Mouse (Mus musculus) liver, postnatal 0 days (tissue): ENCODE measurements around the gene Cfap300. TPM values are rescaled to one million over a fixed set of nuclear protein-coding genes. Genes with fewer than 3 reads are reported as not detected.
A peak's percentile ranks its signal among the peaks of the same experiment; 100 is the strongest.

ENCODE experiments used
- ATAC-seq: fragments of 200-750 bp; cut with Nextera tagmentation; 2 replicates; pipeline ENCODE4 v1.8.0; 2017; ENCODE audit warnings: mild to moderate bottlenecking, moderate library complexity
- DNase-seq: peaks from one replicate; pipeline ENCODE4 v3.0.0-alpha.2; 2016
- H3K27ac ChIP-seq: fragments of 300-500 bp; sonication (generic); 2 replicates; pipeline ENCODE4 v1.5.1; 2014; ENCODE audit warnings: antibody characterized with exemption, moderate library complexity, mild to moderate bottlenecking, low read depth
- H3K27me3 ChIP-seq: fragments of 300-500 bp; sonication (generic); 2 replicates; pipeline ENCODE4 v1.6.1; 2014; ENCODE audit warnings: low read length, control low read depth, mixed read lengths; ENCODE audit not compliant: insufficient read depth
- H3K36me3 ChIP-seq: fragments of 300-500 bp; sonication (generic); replicated peaks from 2 replicates; pipeline ENCODE4 v1.6.1; 2014; ENCODE audit warnings: mild to moderate bottlenecking, control low read depth, low read length, moderate library complexity, mixed read lengths; ENCODE audit not compliant: insufficient read depth
- H3K4me1 ChIP-seq: fragments of 300-500 bp; sonication (generic); 2 replicates; pipeline ENCODE4 v1.6.1; 2014; ENCODE audit warnings: antibody characterized with exemption, mild to moderate bottlenecking, control low read depth; ENCODE audit not compliant: insufficient read depth
- H3K4me2 ChIP-seq: fragments of 300-500 bp; sonication (generic); 2 replicates; pipeline ENCODE4 v1.6.1; 2014; ENCODE audit warnings: low read depth, mild to moderate bottlenecking, low read length, moderate library complexity, mixed read lengths
- H3K4me3 ChIP-seq: fragments of 300-500 bp; sonication (generic); 2 replicates; pipeline ENCODE4 v1.5.1; 2014; ENCODE audit warnings: low read depth, low read length
- H3K9ac ChIP-seq: fragments of 300-500 bp; sonication (generic); replicated peaks from 2 replicates; pipeline ENCODE4 v1.6.1; 2014; ENCODE audit warnings: mild to moderate bottlenecking, moderate library complexity
- H3K9me3 ChIP-seq: fragments of 300-500 bp; sonication (generic); 2 replicates; pipeline ENCODE4 v1.6.1; 2016; ENCODE audit warnings: mild to moderate bottlenecking, control low read depth, low read length, mixed read lengths
- CTCF ChIP-seq: sonication (generic); IDR thresholded peaks from 2 replicates; pipeline ENCODE4 v1.5.1; 2016; ENCODE audit warnings: antibody characterized with exemption, low read depth
- EP300 ChIP-seq: IDR thresholded peaks from 2 replicates; pipeline ENCODE4 v1.6.1; 2016; ENCODE audit warnings: antibody characterized with exemption, low read depth, mild to moderate bottlenecking
- WGBS: fragments of 180-500 bp; shearing (Covaris S2); extraction: QIAGEN DNeasy Blood & Tissue Kit; methylation state at CpG from one replicate; pipeline ENCODE4 v1.1.7; 2014; ENCODE audit not compliant: insufficient replicate concordance; 5-methylcytosine and 5-hydroxymethylcytosine counted together
- polyA plus RNA-seq: library from polyadenylated mRNA; unstranded; fragments of >200 nt; fragmentation: Nextera tagmentation; extraction: Ambion mirVana; gene quantifications from 2 replicates; pipeline ENCODE4 v1.2.1, GENCODE M21; 2015

Cfap300 gene
- polyA plus RNA-seq: 0.58 and 0.90 TPM in 2 replicates

- Histone ChIP-seq H3K9ac (peak within 1 kb of the TSS; percentile 60), H3K27me3 (no peaks in the 10 kb centered on the region), H3K9me3 (no peaks in the 10 kb centered on the region), H3K27ac (0 out of 2 replicates have a peak within 1 kb of the TSS, but pooled peaks have one; percentile 29), H3K4me2 (peak within 1 kb of the TSS; percentile 88), H3K4me3 (peak within 1 kb of the TSS; percentile 70), H3K4me1 (peaks cover 9% of the 10 kb centered on the region; the same call in 1 of the 2 replicates), H3K36me3 (no peaks in the 10 kb centered on the region)
- ATAC-seq: peak; percentile 96
- TF ChIP-seq CTCF (no peak), EP300 (no peak)
- peak; percentile 92 for DNase-seq
- 1% methylated on average over 39 of the region's 39 CpGs for WGBS
Measured at GRCm38 (mm10) chr9:8042338-8043043, at the start of gene Cfap300. Gene Cfap300, minus strand, starts transcription at chr9:8042823.

DNA sequence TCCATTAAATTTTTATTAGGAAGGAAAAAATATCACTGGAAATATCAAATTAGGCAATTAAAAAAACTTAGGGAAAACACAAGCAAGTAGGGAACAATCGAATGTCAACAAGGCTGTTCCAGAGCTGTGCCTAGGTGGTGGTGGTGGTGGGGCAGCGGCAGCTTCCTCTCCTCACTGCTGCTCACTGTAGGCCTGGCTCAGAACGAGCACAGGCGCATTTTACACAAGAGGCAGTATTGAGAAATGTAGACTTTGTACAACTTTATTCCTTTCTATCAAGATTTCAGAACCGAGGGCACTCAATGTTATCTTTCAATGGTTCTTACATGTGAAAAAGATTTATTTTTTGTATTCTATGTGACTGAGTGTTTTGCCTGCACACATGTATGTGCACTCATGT lies 36.3 kb upstream of the Cfap300 start:
- Histone ChIP-seq H3K4me1 (no peaks in the 10 kb centered on the region), H3K4me2 (no peak overlapping the region), H3K27ac (no peak overlapping the region), H3K9ac (no peak overlapping the region), H3K4me3 (no peak overlapping the region), H3K36me3 (no peaks in the 10 kb centered on the region), H3K9me3 (no peaks in the 10 kb centered on the region), H3K27me3 (no peaks in the 10 kb centered on the region)
- ATAC-seq (no peak), DNase-seq (no peak)
- TF ChIP-seq EP300 (no peak), CTCF (no peak)
- 66% methylated on average over 5 of the region's 5 CpGs for WGBS

- Histone ChIP-seq H3K36me3 (no peaks in the 10 kb centered on the region), H3K9ac (no peak overlapping the region), H3K9me3 (no peaks in the 10 kb centered on the region), H3K4me2 (no peak overlapping the region), H3K27me3 (no peaks in the 10 kb centered on the region), H3K27ac (no peak overlapping the region), H3K4me1 (no peaks in the 10 kb centered on the region), H3K4me3 (no peak overlapping the region)
- DNase-seq (no peak), ATAC-seq (no peak)
- TF ChIP-seq EP300 (no peak), CTCF (peak; percentile 63)
Measured at GRCm38 (mm10) chr9:8074345-8074744, 31.7 kb upstream of the Cfap300 start.

GRCm38 (mm10) chr9:8073203-8073755 lies 30.7 kb upstream of the Cfap300 start:
- ATAC-seq (no peak), DNase-seq (no peak)
- Histone ChIP-seq H3K27ac (no peak overlapping the region), H3K36me3 (no peaks in the 10 kb centered on the region), H3K9me3 (no peaks in the 10 kb centered on the region), H3K4me1 (no peaks in the 10 kb centered on the region), H3K9ac (no peak overlapping the region), H3K4me3 (no peak overlapping the region), H3K27me3 (no peaks in the 10 kb centered on the region), H3K4me2 (no peak overlapping the region)
- TF ChIP-seq CTCF (no peak), EP300 (no peak)
- 90% methylated on average over 3 of the region's 3 CpGs for WGBS

GRCm38 (mm10) chr9:8059636-8060035 lies 17.0 kb upstream of the Cfap300 start:
- Histone ChIP-seq H3K4me1 (no peaks in the 10 kb centered on the region), H3K4me2 (no peak overlapping the region), H3K9me3 (no peaks in the 10 kb centered on the region), H3K27ac (no peak overlapping the region), H3K36me3 (no peaks in the 10 kb centered on the region), H3K4me3 (no peak overlapping the region), H3K9ac (no peak overlapping the region), H3K27me3 (no peaks in the 10 kb centered on the region)
- WGBS: 70% methylated on average over 3 of the region's 3 CpGs
- ATAC-seq (no peak), DNase-seq (no peak)
- TF ChIP-seq EP300: no peak
- TF ChIP-seq CTCF: no peak

DNA sequence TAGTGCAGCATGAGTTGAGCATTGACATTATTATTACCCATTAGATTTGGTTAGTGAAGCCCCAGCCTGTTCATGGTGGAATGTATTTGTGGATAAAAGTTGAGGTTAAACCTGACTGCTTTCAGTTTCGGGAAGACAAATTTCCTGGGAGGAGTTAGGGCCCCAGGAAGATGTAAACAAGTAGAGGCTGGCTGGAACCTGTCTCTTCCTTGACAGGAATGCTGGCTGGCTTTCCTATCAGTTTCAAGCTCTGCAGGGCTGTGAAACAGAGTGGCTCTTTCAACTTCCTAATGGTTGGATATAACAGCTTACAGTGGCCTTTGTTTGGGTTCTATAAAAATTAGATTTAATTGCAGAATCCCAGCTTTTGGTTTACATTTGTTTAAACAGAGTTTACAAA lies 12.2 kb upstream of the Cfap300 start:
- TF ChIP-seq EP300 (no peak), CTCF (no peak)
- DNase-seq (no peak), ATAC-seq (no peak)
- H3K27me3 ChIP-seq: no peaks in the 10 kb centered on the region
- H3K4me1 ChIP-seq: no peaks in the 10 kb centered on the region
- no peaks in the 10 kb centered on the region for H3K9me3 ChIP-seq
- no peak overlapping the region for H3K27ac ChIP-seq
- WGBS: 16% methylated on average over 1 of the region's 1 CpGs
- no peaks in the 10 kb centered on the region for H3K36me3 ChIP-seq
- no peak overlapping the region for H3K4me2 ChIP-seq
- no peak overlapping the region for H3K4me3 ChIP-seq
- H3K9ac ChIP-seq: no peak overlapping the region
